Mouse (Mus musculus): Measurements from ENCODE around the gene Tnfaip2. TPM values are rescaled to one million over a fixed set of nuclear protein-coding genes. Genes with fewer than 3 reads are reported as not detected.

The Tnfaip2 gene
- total RNA-seq, 2 experiments from 2014 or later, result 41.7 to 48.7 TPM

Other genes starting within 250 kb of the Tnfaip2 start
- gene Amn, start 171.4 kb upstream of the Tnfaip2 start, total RNA-seq (2021), result not detected
- gene Cdc42bpb, start 64.8 kb upstream of the Tnfaip2 start, total RNA-seq (2021), result 10 to 100 TPM; 57.5 to 60.2 TPM
- not detected for gene Lbhd2, start 35.7 kb upstream of the Tnfaip2 start, total RNA-seq (2021)
- gene Exoc3l4, start 25.5 kb upstream of the Tnfaip2 start, total RNA-seq (2021), result 1 to 10 TPM; 1.2 to 2.9 TPM
- under 1 TPM; 0.36 to 0.75 TPM for gene Gm266, start 43.4 kb downstream of the Tnfaip2 start, total RNA-seq (2021)
- 100 to 1,000 TPM; 140 to 145 TPM for gene Eif5, start 95.5 kb downstream of the Tnfaip2 start, total RNA-seq (2021)
- gene Mark3, start 132.1 kb downstream of the Tnfaip2 start, total RNA-seq (2021), result 10 to 100 TPM; 52.9 to 54.3 TPM
- gene Ckb, start 229.9 kb downstream of the Tnfaip2 start, total RNA-seq (2021), result 10 to 100 TPM; 91.2 to 98.8 TPM
- 1 to 10 TPM; 4.4 to 5.7 TPM for gene Trmt61a, start 235.6 kb downstream of the Tnfaip2 start, total RNA-seq (2021)